Mouse (Mus musculus) midbrain, embryonic 16.5 days (tissue): ENCODE results near the gene Maco1. TPM values are rescaled to one million over a fixed set of nuclear protein-coding genes. Genes with fewer than 3 reads are reported as not detected.

Source experiments
- ATAC-seq: fragments of 200-750 bp; cut with Nextera tagmentation; 2 replicates; pipeline ENCODE4 v1.8.0; 2017; ENCODE audit warnings: moderate TSS enrichment
- H3K27ac ChIP-seq: fragments of 300-500 bp; sonication (generic); 2 replicates; pipeline ENCODE4 v1.5.1; 2014; ENCODE audit warnings: mild to moderate bottlenecking, low read length, mixed read lengths
- H3K27me3 ChIP-seq: fragments of 300-500 bp; sonication (generic); 2 replicates; pipeline ENCODE4 v1.6.1; 2014; ENCODE audit warnings: low read depth, low read length, mixed read lengths; ENCODE audit not compliant: control insufficient read depth, insufficient read depth
- H3K36me3 ChIP-seq: fragments of 300-500 bp; sonication (generic); 2 replicates; pipeline ENCODE4 v1.6.1; 2014; ENCODE audit warnings: mild to moderate bottlenecking, low read length, moderate library complexity, mixed read lengths; ENCODE audit not compliant: control insufficient read depth, insufficient read depth
- H3K4me1 ChIP-seq: fragments of 300-500 bp; sonication (generic); 2 replicates; pipeline ENCODE4 v1.6.1; 2014; ENCODE audit warnings: mild to moderate bottlenecking, low read length, mixed read lengths; ENCODE audit not compliant: control insufficient read depth, insufficient read depth
- H3K4me2 ChIP-seq: fragments of 300-500 bp; sonication (generic); 2 replicates; pipeline ENCODE4 v1.6.1; 2014; ENCODE audit warnings: mild to moderate bottlenecking, low read length, mixed read lengths
- H3K4me3 ChIP-seq: fragments of 300-500 bp; sonication (generic); 2 replicates; pipeline ENCODE4 v1.5.1; 2014; ENCODE audit warnings: low read depth, mild to moderate bottlenecking, low read length, moderate library complexity, mixed read lengths
- H3K9ac ChIP-seq: fragments of 300-500 bp; sonication (generic); 2 replicates; pipeline ENCODE4 v1.6.1; 2014; ENCODE audit warnings: low read depth, low read length, mixed read lengths
- H3K9me3 ChIP-seq: fragments of 300-500 bp; sonication (generic); replicated peaks from 2 replicates; pipeline ENCODE4 v1.6.1; 2014; ENCODE audit warnings: mild to moderate bottlenecking, low read length, mixed read lengths; ENCODE audit not compliant: control insufficient read depth, poor library complexity, severe bottlenecking
- WGBS: fragments of 180-500 bp; shearing (Covaris S2); extraction: QIAGEN DNeasy Blood & Tissue Kit; methylation state at CpG from one replicate; pipeline ENCODE4 v1.1.7; 2014; 5-methylcytosine and 5-hydroxymethylcytosine counted together
- polyA plus RNA-seq: library from polyadenylated mRNA; unstranded; fragments of >200 nt; fragmentation: Nextera tagmentation; extraction: Ambion mirVana; gene quantifications from 2 replicates; pipeline ENCODE4 v1.2.1, GENCODE M21; 2015

Gene Maco1
- polyA plus RNA-seq, 1 experiment from 2014 or later = 91.3 TPM

GRCm38 (mm10) chr4:134876171-134876570 is 23.0 kb upstream of the Maco1 start:
- Histone ChIP-seq H3K27me3 (no peaks in the 10 kb centered on the region), H3K36me3 (no peaks in the 10 kb centered on the region), H3K4me2 (no peak overlapping the region), H3K4me3 (no peak overlapping the region), H3K9me3 (no peaks in the 10 kb centered on the region), H3K4me1 (peaks cover 8% of the 10 kb centered on the region), H3K27ac (no peak overlapping the region), H3K9ac (no peak overlapping the region)
- 80% methylated on average over 9 of the region's 9 CpGs for WGBS
- no peak for ATAC-seq

GRCm38 (mm10) chr4:134871950-134872349 is 18.8 kb upstream of the Maco1 start:
- no peaks in the 10 kb centered on the region for H3K36me3 ChIP-seq
- H3K4me2 ChIP-seq = no peak overlapping the region
- 57% methylated on average over 2 of the region's 2 CpGs for WGBS
- H3K27me3 ChIP-seq = peaks cover 11% of the 10 kb centered on the region
- H3K4me1 ChIP-seq = peaks cover 2% of the 10 kb centered on the region; the same call in 1 of the 2 replicates
- no peak overlapping the region for H3K27ac ChIP-seq
- H3K9me3 ChIP-seq = no peaks in the 10 kb centered on the region
- H3K4me3 ChIP-seq = no peak overlapping the region
- ATAC-seq = no peak
- H3K9ac ChIP-seq = no peak overlapping the region

GRCm38 (mm10) chr4:134871477-134871876 is 18.3 kb upstream of the Maco1 start:
- no peak overlapping the region for H3K9ac ChIP-seq
- no peak overlapping the region for H3K4me3 ChIP-seq
- peaks cover 11% of the 10 kb centered on the region for H3K27me3 ChIP-seq
- no peak overlapping the region for H3K27ac ChIP-seq
- no peak overlapping the region for H3K4me2 ChIP-seq
- WGBS = 53% methylated on average over 4 of the region's 4 CpGs
- H3K4me1 ChIP-seq = peaks cover 2% of the 10 kb centered on the region; the same call in 1 of the 2 replicates
- ATAC-seq = no peak
- no peaks in the 10 kb centered on the region for H3K9me3 ChIP-seq
- H3K36me3 ChIP-seq = no peaks in the 10 kb centered on the region

- peaks cover 11% of the 10 kb centered on the region for H3K27me3 ChIP-seq
- no peaks in the 10 kb centered on the region for H3K9me3 ChIP-seq
- ATAC-seq = no peak
- H3K4me2 ChIP-seq = no peak overlapping the region
- no peak overlapping the region for H3K27ac ChIP-seq
- H3K9ac ChIP-seq = no peak overlapping the region
- peaks cover 2% of the 10 kb centered on the region; the same call in 1 of the 2 replicates for H3K4me1 ChIP-seq
- H3K36me3 ChIP-seq = no peaks in the 10 kb centered on the region
- no peak overlapping the region for H3K4me3 ChIP-seq
- WGBS = 55% methylated on average over 7 of the region's 7 CpGs
Observed at GRCm38 (mm10) chr4:134869815-134870375, 16.8 kb upstream of the Maco1 start.

- Histone ChIP-seq H3K4me1 (peaks cover 2% of the 10 kb centered on the region; the same call in 1 of the 2 replicates), H3K9ac (no peak overlapping the region), H3K27me3 (peaks cover 11% of the 10 kb centered on the region), H3K27ac (no peak overlapping the region), H3K4me3 (no peak overlapping the region), H3K9me3 (no peaks in the 10 kb centered on the region), H3K4me2 (no peak overlapping the region), H3K36me3 (no peaks in the 10 kb centered on the region)
- 17% methylated on average over 16 of the region's 16 CpGs for WGBS
- ATAC-seq = no peak
Observed at GRCm38 (mm10) chr4:134869068-134869730, 16.1 kb upstream of the Maco1 start.

- Histone ChIP-seq H3K4me2 (no peak overlapping the region), H3K36me3 (no peaks in the 10 kb centered on the region), H3K27ac (no peak overlapping the region), H3K4me3 (no peak overlapping the region), H3K4me1 (peaks cover 2% of the 10 kb centered on the region; the same call in 1 of the 2 replicates), H3K9me3 (no peaks in the 10 kb centered on the region), H3K9ac (no peak overlapping the region), H3K27me3 (peaks cover 11% of the 10 kb centered on the region)
- WGBS = 28% methylated on average over 8 of the region's 9 CpGs
- no peak for ATAC-seq
Observed at GRCm38 (mm10) chr4:134868490-134868889, 15.3 kb upstream of the Maco1 start.

GRCm38 (mm10) chr4:134868065-134868464 is 14.9 kb upstream of the Maco1 start:
- peaks cover 2% of the 10 kb centered on the region; the same call in 1 of the 2 replicates for H3K4me1 ChIP-seq
- no peak overlapping the region for H3K4me3 ChIP-seq
- H3K4me2 ChIP-seq = no peak overlapping the region
- whole genome bisulfite sequencing = 88% methylated on average over 10 of the region's 10 CpGs
- no peak for ATAC-seq
- H3K9me3 ChIP-seq = no peaks in the 10 kb centered on the region
- no peak overlapping the region for H3K27ac ChIP-seq
- no peaks in the 10 kb centered on the region for H3K36me3 ChIP-seq
- peaks cover 11% of the 10 kb centered on the region for H3K27me3 ChIP-seq
- no peak overlapping the region for H3K9ac ChIP-seq

- H3K4me3 ChIP-seq = no peak overlapping the region
- H3K27ac ChIP-seq = no peak overlapping the region
- no peaks in the 10 kb centered on the region for H3K36me3 ChIP-seq
- 90% methylated on average over 8 of the region's 8 CpGs for WGBS
- peaks cover 11% of the 10 kb centered on the region for H3K27me3 ChIP-seq
- H3K4me2 ChIP-seq = no peak overlapping the region
- H3K9me3 ChIP-seq = no peaks in the 10 kb centered on the region
- H3K4me1 ChIP-seq = peaks cover 2% of the 10 kb centered on the region; the same call in 1 of the 2 replicates
- ATAC-seq = no peak
- no peak overlapping the region for H3K9ac ChIP-seq
Observed at GRCm38 (mm10) chr4:134867661-134868060, 14.5 kb upstream of the Maco1 start.

- Histone ChIP-seq H3K27me3 (peaks cover 11% of the 10 kb centered on the region), H3K36me3 (no peaks in the 10 kb centered on the region), H3K4me1 (peaks cover 2% of the 10 kb centered on the region; the same call in 1 of the 2 replicates), H3K4me3 (no peak overlapping the region), H3K9me3 (no peaks in the 10 kb centered on the region), H3K9ac (no peak overlapping the region), H3K4me2 (no peak overlapping the region), H3K27ac (no peak overlapping the region)
- WGBS = 95% methylated on average over 8 of the region's 8 CpGs
- ATAC-seq = no peak
Observed at GRCm38 (mm10) chr4:134867213-134867612, 14.1 kb upstream of the Maco1 start.
